Mouse (Mus musculus): ENCODE data around the gene Pqlc2.

The Pqlc2 gene

GRCm38 (mm10) chr4:139310171-139310898 lies at the start of gene Pqlc2, which contains the start of gene Akr7a5:
Gene Pqlc2 (minus strand): TSS chr4:139310708.
Gene Akr7a5 (plus strand): TSS chr4:139310744.
- in situ Hi-C loops (cut with MboI, MseI): no loop called here

GRCm38 (mm10) chr4:139357211-139357610 lies 46.7 kb upstream of the Pqlc2 start:
- in situ Hi-C loops (cut with MboI, MseI): no loop called here

- in situ Hi-C loops (cut with MboI, MseI): no loop called here
These were observed 42.3 kb upstream of the Pqlc2 start for GRCm38 (mm10) chr4:139352832-139353231.

- in situ Hi-C loops (cut with MboI, MseI): no loop called here
These were observed 41.6 kb upstream of the Pqlc2 start, which contains the start of the genes Mrto4, Emc1 and Ubr4 for GRCm38 (mm10) chr4:139351931-139352711. Gene Mrto4 (minus strand): TSS chr4:139352576. Gene Emc1 (plus strand): TSS chr4:139352587. Gene Ubr4 (plus strand): TSS chr4:139352609.

GRCm38 (mm10) chr4:139345416-139346019 lies 35.0 kb upstream of the Pqlc2 start:
- in situ Hi-C loops (cut with MboI, MseI): no loop called here

- in situ Hi-C loops (cut with MboI, MseI): no loop called here
These were observed 33.2 kb upstream of the Pqlc2 start for GRCm38 (mm10) chr4:139343718-139344117.

GRCm38 (mm10) chr4:139341556-139342233 lies 31.2 kb upstream of the Pqlc2 start:
- in situ Hi-C loops (cut with MboI, MseI): no loop called here

GRCm38 (mm10) chr4:139340835-139341234 lies 30.3 kb upstream of the Pqlc2 start:
- in situ Hi-C loops (cut with MboI, MseI): no loop called here

GRCm38 (mm10) chr4:139338145-139338544 lies 27.6 kb upstream of the Pqlc2 start:
- in situ Hi-C loops (cut with MboI, MseI): no loop called here

GRCm38 (mm10) chr4:139336822-139337483 lies 26.4 kb upstream of the Pqlc2 start:
- in situ Hi-C loops (cut with MboI, MseI): no loop called here

- in situ Hi-C loops (cut with MboI, MseI): no loop called here
These were observed 25.0 kb upstream of the Pqlc2 start for GRCm38 (mm10) chr4:139335507-139335906.

GRCm38 (mm10) chr4:139334631-139335295 lies 24.3 kb upstream of the Pqlc2 start:
- in situ Hi-C loops (cut with MboI, MseI): no loop called here

- in situ Hi-C loops (cut with MboI, MseI): no loop called here
These were observed 20.1 kb upstream of the Pqlc2 start for GRCm38 (mm10) chr4:139330605-139331004.

- in situ Hi-C loops (cut with MboI, MseI): no loop called here
These were observed 9.2 kb upstream of the Pqlc2 start for GRCm38 (mm10) chr4:139319740-139320139.

GRCm38 (mm10) chr4:139318449-139318848 lies 7.9 kb upstream of the Pqlc2 start:
- in situ Hi-C loops (cut with MboI, MseI): no loop called here

GRCm38 (mm10) chr4:139312632-139313031 lies 2.1 kb upstream of the Pqlc2 start:
- in situ Hi-C loops (cut with MboI, MseI): no loop called here

GRCm38 (mm10) chr4:139311707-139312106 lies 1.2 kb upstream of the Pqlc2 start:
- in situ Hi-C loops (cut with MboI, MseI): no loop called here

GRCm38 (mm10) chr4:139310899-139311701 lies 592 bp upstream of the Pqlc2 start:
- in situ Hi-C loops (cut with MboI, MseI): no loop called here

GRCm38 (mm10) chr4:139309651-139310050 lies 857 bp downstream of the Pqlc2 start:
- in situ Hi-C loops (cut with MboI, MseI): no loop called here

GRCm38 (mm10) chr4:139307916-139308315 lies 2.6 kb downstream of the Pqlc2 start:
- in situ Hi-C loops (cut with MboI, MseI): no loop called here

All from T-helper 17 cell (primary cell).